Comparison of ENCODE assay signal across 16 mouse cellular contexts in genomic region chr12:84201686-84202484, GRCm38 (mm10). TPM values are rescaled to one million over a fixed set of nuclear protein-coding genes. Genes with fewer than 3 reads are reported as not detected.
DNase-seq lines count a peak whose midpoint lies in the region; ATAC-seq and TF ChIP-seq lines count a peak whose summit lies in the region.
"Had no signal": no experiment of that assay in that cellular context is flagged by ENCODE, and none has a peak within 500 bp of the region (broad histone marks: within the 10 kb centered on the region; RNA-seq: fewer than 3 reads in every experiment).

No protein-coding gene starts in this region.

- H3K9ac ChIP-seq in liver, embryonic 12.5 days = peak overlapping the region; percentile 17
- H3K9ac ChIP-seq: limb, embryonic 13.5 days; neural tube, embryonic 12.5 days had no signal

- WGBS in liver, embryonic 12.5 days (ENCODE audit: insufficient replicate concordance) = 74% methylated on average over 18 of the region's 18 CpGs
- 55% methylated on average over 18 of the region's 18 CpGs for WGBS in lung, adult 2 months

- peaks cover 89% of the 10 kb centered on the region for H3K4me1 ChIP-seq in liver, embryonic 12.5 days
- H3K4me1 ChIP-seq in lung, adult 2 months (ENCODE audit: control insufficient read depth, insufficient read depth, low read length) = peaks cover 29% of the 10 kb centered on the region

- H3K4me2 ChIP-seq in liver, embryonic 12.5 days = peak overlapping the region; percentile 83
- H3K4me2 ChIP-seq: limb, embryonic 13.5 days; neural tube, embryonic 12.5 days had no signal

- ATAC-seq in liver, embryonic 12.5 days = no peak

- H3K4me3 ChIP-seq in liver, embryonic 12.5 days = no peak overlapping the region
- H3K4me3 ChIP-seq in lung, adult 2 months (replicated peaks; ENCODE audit: extremely low read depth, low read depth, low read length) = no peak overlapping the region
- H3K4me3 ChIP-seq: limb, embryonic 13.5 days; neural tube, embryonic 12.5 days had no signal

- TF ChIP-seq POLR2A in lung, adult 2 months (IDR thresholded peaks at IDR 0.05; ENCODE audit: borderline replicate concordance, extremely low read depth, low read depth, low read length) = no peak

- peak overlapping the region; percentile 100 for H3K27ac ChIP-seq in liver, embryonic 12.5 days
- H3K27ac ChIP-seq: limb, embryonic 13.5 days; neural tube, embryonic 12.5 days had no signal

- DNase-seq in heart, adult 11 months = peak; percentile 91
- no peak for DNase-seq in heart, postnatal 36 days
- DNase-seq in spleen, postnatal 36 days (ENCODE audit: low spot score in 2 of 2) = peak; percentile 53 to 55
- no peak for DNase-seq in spleen, postnatal 10 days (ENCODE audit: low spot score in 2 of 2)
- DNase-seq in cerebellum, adult 9-10 months = no peak
- DNase-seq in Muller cell, postnatal 12 days (ENCODE audit: inconsistent ontology term) = no peak
- DNase-seq in lung, adult 2 months = no peak
- DNase-seq: cerebellum, postnatal 25 days; heart, postnatal 14 days; kidney, adult 11 months; layer of hippocampus, adult 9-11 months; right cerebral cortex, postnatal 25 days; thymus, adult 18-20 months had no signal

- TF ChIP-seq CTCF in lung, adult 2 months (IDR thresholded peaks at IDR 0.05; ENCODE audit: insufficient read depth, low read length) = no peak

- no peaks in the 10 kb centered on the region for H3K27me3 ChIP-seq in liver, embryonic 12.5 days (replicated peaks)
- H3K27me3 ChIP-seq: limb, embryonic 13.5 days; neural tube, embryonic 12.5 days had no signal

- intact Hi-C loops in heart, postnatal 36 days (cut with DNase I) = no loop called here

- peaks cover 6% of the 10 kb centered on the region; the same call in 1 of the 2 replicates for H3K36me3 ChIP-seq in liver, embryonic 12.5 days
- H3K36me3 ChIP-seq: limb, embryonic 13.5 days; neural tube, embryonic 12.5 days had no signal

- no peaks in the 10 kb centered on the region for H3K9me3 ChIP-seq in liver, embryonic 12.5 days (replicated peaks)
- H3K9me3 ChIP-seq: limb, embryonic 13.5 days; neural tube, embryonic 12.5 days had no signal

RNA-seq across cellular contexts. Expression of gene Elmsan1, which starts 16.8 kb away (rescaled TPM):
- total RNA-seq in heart, postnatal 36 days (2021) = 10 to 100 TPM; 15.6 to 15.9 TPM
- polyA plus RNA-seq in liver, embryonic 12.5 days (2016; fragmentation: Nextera tagmentation; extraction: Ambion mirVana) = 6.9 and 8.0 TPM in 2 replicates
- 26.5 and 29.5 TPM in 2 replicates for polyA plus RNA-seq in lung, adult 2 months (2012; rRNA removed)

RNA-seq across cellular contexts. Expression of gene Pnma1, which starts 53.6 kb away (rescaled TPM):
- total RNA-seq in heart, postnatal 36 days (2021) = under 1 TPM; 0.11 to 0.22 TPM
- 0.08 and 0.20 TPM in 2 replicates for polyA plus RNA-seq in liver, embryonic 12.5 days (2016; fragmentation: Nextera tagmentation; extraction: Ambion mirVana)
- polyA plus RNA-seq in lung, adult 2 months (2012; rRNA removed) = 0.84 and 1.3 TPM in 2 replicates

Comparison
In these comparisons a context has a peak if more than half of its experiments do, and no peak if none do; other contexts are left out.
1. DNase-seq: peak in heart, adult 11 months (single experiment) and spleen, postnatal 36 days (2 of 2); none in heart, postnatal 36 days (0 of 2), spleen, postnatal 10 days (0 of 2), cerebellum, adult 9-10 months (single experiment), Muller cell, postnatal 12 days (single experiment) and lung, adult 2 months (single experiment).